Mouse (Mus musculus) ES-Bruce4 (cell line): ENCODE results near the gene Hps4.

ENCODE experiments used
- CTCF ChIP-seq: IDR thresholded peaks from one replicate; pipeline ENCODE4 v1.8.1; 2011; ENCODE audit warnings: low read depth, low read length
- POLR2A ChIP-seq: IDR thresholded peaks from one replicate; pipeline ENCODE4 v1.8.1; 2011; ENCODE audit warnings: low read length; ENCODE audit not compliant: insufficient read depth

- no peak for TF ChIP-seq CTCF
- no peak for TF ChIP-seq POLR2A
These were observed 49.1 kb upstream of the Hps4 start for GRCm38 (mm10) chr5:112293800-112294199.
